Mouse (Mus musculus) MEL (cell line): ENCODE measurements at regions not wholly inside any gene's neighbourhood (a gene's known extent, or its start where the extent isn't known, plus 50 kb on each side); places are given as distances from the start of the nearest gene placed in this dataset.

ENCODE experiments used
- CTCF ChIP-seq, 3 experiments: IDR thresholded peaks in 2 of 3; conservative IDR thresholded peaks in 1 of 3; 2 replicates each; pipeline ENCODE4 v1.5.1; 2011 to 2012; ENCODE audit warnings: low read length in 3 of 3, low read depth in 2 of 3, mild to moderate bottlenecking in 2 of 3, improper control_type of control experiment in 1 of 3, inconsistent platforms in 1 of 3, mixed read lengths in 1 of 3, moderate library complexity in 1 of 3; ENCODE audit not compliant: control insufficient read depth in 1 of 3, insufficient read depth in 1 of 3, poor library complexity in 1 of 3, severe bottlenecking in 1 of 3
- NELFE ChIP-seq: IDR thresholded peaks from 2 replicates; pipeline ENCODE4 v1.6.1; 2011; ENCODE audit warnings: low read depth, low read length, improper control_type of control experiment
- NRF1 ChIP-seq: IDR thresholded peaks from 2 replicates; pipeline ENCODE4 v1.6.1; 2014; ENCODE audit warnings: low read depth, mild to moderate bottlenecking, inconsistent platforms, low read length, improper control_type of control experiment, moderate library complexity; ENCODE audit not compliant: poor library complexity, insufficient read depth, severe bottlenecking
- POLR2A ChIP-seq, 2 experiments: IDR thresholded peaks; 2 replicates each; pipeline ENCODE4 v1.6.1; 2011 to 2012; ENCODE audit warnings: low read length in 2 of 2, mild to moderate bottlenecking in 2 of 2, control low read depth in 1 of 2, improper control_type of control experiment in 1 of 2, low read depth in 1 of 2, moderate library complexity in 1 of 2; ENCODE audit not compliant: control insufficient read depth in 1 of 2, insufficient read depth in 1 of 2, poor library complexity in 1 of 2
- RCOR1 ChIP-seq: IDR thresholded peaks from 2 replicates; pipeline ENCODE4 v1.6.1; 2012; ENCODE audit warnings: low read depth, mild to moderate bottlenecking, inconsistent platforms, low read length, improper control_type of control experiment
- TCF12 ChIP-seq: IDR thresholded peaks from 2 replicates; pipeline ENCODE4 v1.6.1; 2014; ENCODE audit warnings: low read depth, mild to moderate bottlenecking, inconsistent platforms, low read length, improper control_type of control experiment, moderate library complexity

GRCm38 (mm10) chr5:73942950-73943349, 125.3 kb downstream of the Usp46 start:
- no peak for TF ChIP-seq POLR2A (IDR thresholded peaks at IDR 0.05; ENCODE audit: control insufficient read depth in 1 of 2, insufficient read depth in 1 of 2, low read depth in 1 of 2, low read length in 2 of 2, poor library complexity in 1 of 2)
- no peak for TF ChIP-seq NELFE
- TF ChIP-seq NRF1: no peak
- no peak for TF ChIP-seq RCOR1
- TF ChIP-seq CTCF (IDR thresholded peaks at IDR 0.05 in 2 of 3, conservative IDR thresholded peaks at IDR 0.05 in 1 of 3; ENCODE audit: control insufficient read depth in 1 of 3, insufficient read depth in 1 of 3, low read depth in 2 of 3, low read length in 3 of 3, poor library complexity in 1 of 3, severe bottlenecking in 1 of 3): no peak
- TF ChIP-seq TCF12: no peak
